Mouse (Mus musculus) CH12F3 (cell line): ENCODE results near the gene Nme2.
"Not testable (repeated sequence)": the region's sequence is repeated elsewhere in the genome, so short reads cannot be mapped to it uniquely, and the experiment has no call there.

Experiments used
- in situ Hi-C: fragments of 300-500 bp; cut with MboI; formaldehyde crosslinking; loops from 2 replicates; pipeline ENCODE4 v1.14.3; 2020; ENCODE audit warnings: low sequenced_read_pairs

Gene Nme2

GRCm38 (mm10) chr11:93968005-93968847 is 12.2 kb upstream of the Nme2 start, which contains the start of the genes Gm20390 and Nme1:
TSS of gene Gm20390 (minus strand) at chr11:93968293.
TSS of gene Nme1 (minus strand) at chr11:93968521.
- in situ Hi-C loops = loop anchor here (10.0 kb wide), 1 partner anchor 107 kb away; no protein-coding TSS in a partner anchor

- in situ Hi-C loops = loop anchor here (10.0 kb wide), 1 partner anchor 107 kb away; no protein-coding TSS in a partner anchor
These were observed 11.3 kb upstream of the Nme2 start for GRCm38 (mm10) chr11:93967381-93967780.

- in situ Hi-C loops = loop anchor here (10.0 kb wide), 1 partner anchor 109 kb away; no protein-coding TSS in a partner anchor
These were observed 9.3 kb upstream of the Nme2 start for GRCm38 (mm10) chr11:93965391-93965790.

- in situ Hi-C loops = loop anchor here (10.0 kb wide), 1 partner anchor 112 kb away; no protein-coding TSS in a partner anchor
These were observed 7.0 kb upstream of the Nme2 start for GRCm38 (mm10) chr11:93963013-93963412.

GRCm38 (mm10) chr11:93961482-93961881 is 5.4 kb upstream of the Nme2 start:
- in situ Hi-C loops = loop anchor here (10.0 kb wide), 1 partner anchor 113 kb away; no protein-coding TSS in a partner anchor

GRCm38 (mm10) chr11:93957746-93958145 is 1.7 kb upstream of the Nme2 start:
- in situ Hi-C loops = no loop called here

GRCm38 (mm10) chr11:93957031-93957555 is 1.0 kb upstream of the Nme2 start:
- in situ Hi-C loops = no loop called here

GRCm38 (mm10) chr11:93955256-93956150 is 556 bp downstream of the Nme2 start:
- in situ Hi-C loops = no loop called here

GRCm38 (mm10) chr11:93954738-93955255 is 1.3 kb downstream of the Nme2 start:
- in situ Hi-C loops = no loop called here

- in situ Hi-C loops = no loop called here
These were observed 3.7 kb downstream of the Nme2 start for GRCm38 (mm10) chr11:93952376-93952775.

GRCm38 (mm10) chr11:93950045-93950444 is 6.0 kb downstream of the Nme2 start:
- in situ Hi-C loops = no loop called here

GRCm38 (mm10) chr11:93948887-93949567 is 7.0 kb downstream of the Nme2 start:
- in situ Hi-C loops = no loop called here

- in situ Hi-C loops = no loop called here
These were observed 11.1 kb downstream of the Nme2 start for GRCm38 (mm10) chr11:93944986-93945385.

GRCm38 (mm10) chr11:93940906-93941305 is 15.2 kb downstream of the Nme2 start:
- in situ Hi-C loops = no loop called here

GRCm38 (mm10) chr11:93929106-93929505 is 27.0 kb downstream of the Nme2 start:
- in situ Hi-C loops = no loop called here

GRCm38 (mm10) chr11:93915019-93915418 is 41.0 kb downstream of the Nme2 start:
- in situ Hi-C loops = not testable (repeated sequence)

GRCm38 (mm10) chr11:93911603-93912002 is 44.5 kb downstream of the Nme2 start:
- in situ Hi-C loops = no loop called here

- in situ Hi-C loops = no loop called here
These were observed 47.2 kb downstream of the Nme2 start for GRCm38 (mm10) chr11:93908829-93909228.

GRCm38 (mm10) chr11:93907839-93908238 is 48.2 kb downstream of the Nme2 start:
- in situ Hi-C loops = no loop called here

- in situ Hi-C loops = no loop called here
These were observed 49.2 kb downstream of the Nme2 start for GRCm38 (mm10) chr11:93906834-93907233.
